Mouse (Mus musculus) ES-CJ7 (cell line): ENCODE results near the gene Gm5447.

Source experiments
- DNase-seq: peaks from one replicate; pipeline ENCODE4 v3.0.0; 2011; ENCODE audit warnings: low read depth, low spot score

The Gm5447 gene

DNA sequence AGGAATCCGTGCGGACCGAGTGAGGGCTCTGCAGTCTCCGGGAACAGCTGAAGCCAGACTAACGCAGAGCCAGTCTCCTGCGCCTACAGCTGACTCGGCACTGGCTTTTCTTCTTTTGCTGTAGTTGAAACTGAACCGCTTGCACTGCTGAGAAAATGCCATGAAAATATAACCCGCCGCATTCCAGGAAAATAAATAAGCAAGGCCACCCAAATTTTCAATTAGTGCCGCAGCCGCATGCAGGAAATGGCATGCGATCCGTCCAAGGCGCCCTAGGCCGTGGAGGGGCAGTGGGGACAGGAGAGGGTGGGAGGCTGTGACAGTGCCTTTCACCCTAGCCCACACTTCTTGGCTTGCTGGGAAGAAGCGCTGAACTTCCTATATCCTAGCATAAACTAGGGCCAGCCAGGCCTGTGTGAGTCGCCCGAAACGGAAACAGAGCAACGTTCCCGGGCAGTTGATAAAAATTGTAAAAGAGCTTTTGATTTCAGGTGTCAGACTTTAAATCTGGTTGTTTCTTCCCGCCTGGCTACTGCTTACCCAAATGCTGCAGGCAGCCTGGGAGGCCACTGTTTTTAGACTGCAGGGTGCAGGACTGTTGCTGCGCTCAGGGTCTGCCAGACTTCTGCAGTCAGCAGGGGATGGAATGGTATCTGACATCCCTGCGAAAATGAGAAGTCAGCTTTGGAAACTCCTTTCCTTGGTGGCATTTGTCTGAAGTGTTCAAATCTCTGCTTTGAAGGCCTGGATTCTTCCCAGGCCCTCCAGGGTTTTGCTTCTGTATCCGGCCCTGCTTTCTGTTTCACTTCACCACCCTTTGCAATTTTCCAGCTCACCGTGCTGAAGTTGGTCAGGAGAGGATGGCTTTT is 11.8 kb downstream of the Gm5447 start:
- peak; percentile 38 for DNase-seq

- DNase-seq = no peak
Observed at GRCm38 (mm10) chr13:30986934-30987455, 13.0 kb downstream of the Gm5447 start.

DNA sequence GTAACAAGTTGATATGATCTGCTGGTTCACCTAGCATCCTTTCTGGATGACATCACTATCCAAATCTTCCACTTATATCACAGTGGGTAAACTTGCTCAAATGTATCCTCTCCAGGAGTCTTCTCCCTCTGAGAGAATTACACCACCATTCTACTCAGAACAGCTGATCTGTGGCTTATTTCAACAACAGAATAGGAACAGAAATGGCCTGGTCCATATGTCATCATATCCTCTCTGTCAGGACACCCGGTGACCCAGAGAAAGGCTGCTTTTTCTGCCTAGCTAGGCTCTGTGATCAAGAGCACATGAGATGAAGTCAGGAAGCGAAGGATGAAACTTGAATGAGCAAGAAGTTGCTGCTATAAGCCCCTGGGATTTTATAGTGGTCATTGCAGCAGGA is 13.7 kb downstream of the Gm5447 start:
- DNase-seq = no peak

- DNase-seq = no peak
Observed at GRCm38 (mm10) chr13:30989710-30990109, 15.7 kb downstream of the Gm5447 start.

GRCm38 (mm10) chr13:30990233-30990632 is 16.2 kb downstream of the Gm5447 start:
- no peak for DNase-seq

- DNase-seq = peak; percentile 66
Observed at GRCm38 (mm10) chr13:30993819-30994218, 19.8 kb downstream of the Gm5447 start.

- no peak for DNase-seq
Observed at GRCm38 (mm10) chr13:30994249-30994858, 20.4 kb downstream of the Gm5447 start.

GRCm38 (mm10) chr13:30997526-30998253 is 23.7 kb downstream of the Gm5447 start:
- no peak for DNase-seq

- no peak for DNase-seq
Observed at GRCm38 (mm10) chr13:30999799-31000198, 25.8 kb downstream of the Gm5447 start.

- DNase-seq = no peak
Observed at GRCm38 (mm10) chr13:31004458-31004857, 30.5 kb downstream of the Gm5447 start.

DNA sequence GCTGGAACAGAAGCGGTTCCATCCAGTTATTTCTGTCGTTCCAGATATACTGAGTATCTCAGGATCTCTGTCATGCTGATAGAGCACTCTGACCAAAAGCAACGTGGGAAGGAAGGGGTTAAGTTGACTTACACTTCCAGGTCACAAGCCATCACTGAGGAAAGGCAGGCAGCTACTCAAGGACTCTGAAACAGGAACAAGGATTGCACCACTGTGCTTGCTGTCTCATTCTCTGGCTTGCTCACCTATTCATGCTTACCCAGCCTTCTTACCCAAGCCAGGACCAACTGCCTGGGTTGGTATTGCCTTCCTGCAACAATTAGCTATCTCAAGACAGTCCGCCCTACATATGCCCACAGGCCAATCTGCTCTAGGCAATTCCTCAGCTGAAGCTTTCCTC is 31.0 kb downstream of the Gm5447 start:
- DNase-seq = peak; percentile 8

DNA sequence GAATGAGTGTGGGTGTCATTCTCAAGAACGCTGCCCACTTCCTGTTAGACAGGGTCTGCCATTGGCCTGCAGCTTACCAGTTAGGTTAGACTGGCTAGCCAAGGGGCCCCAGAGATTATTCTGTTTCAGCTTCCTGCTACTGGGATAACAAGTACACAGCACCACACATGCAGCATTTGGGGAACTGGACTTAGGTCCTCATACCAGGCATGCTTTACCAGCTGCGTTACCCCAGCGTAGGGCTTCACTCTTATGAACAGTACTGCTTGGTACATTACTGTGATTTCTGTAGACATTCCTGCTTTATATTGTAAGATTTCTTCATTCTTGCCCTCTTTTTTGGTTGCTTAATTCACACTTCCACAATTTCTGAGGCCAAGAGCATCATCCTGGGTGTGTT is 43.5 kb downstream of the Gm5447 start:
- no peak for DNase-seq

DNA sequence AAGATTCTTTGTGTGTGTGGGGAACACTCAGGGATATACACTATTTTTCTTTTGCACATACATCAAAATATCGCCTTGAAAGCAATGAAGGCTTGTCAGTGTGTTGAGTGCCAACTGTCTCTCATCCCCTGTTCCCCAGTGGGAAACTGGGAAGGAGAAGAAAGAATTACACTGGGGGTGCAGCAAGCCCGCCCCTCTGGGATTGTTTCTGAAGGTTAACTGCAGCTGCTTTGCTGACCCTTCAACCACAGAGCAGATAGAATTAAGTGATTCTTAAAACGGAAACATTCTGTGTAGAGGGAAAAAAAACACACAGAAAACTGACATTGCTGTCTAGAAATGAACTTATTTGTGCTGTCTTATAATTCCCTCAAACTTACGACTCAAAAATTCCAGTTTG is 47.5 kb downstream of the Gm5447 start:
- DNase-seq = no peak

DNA sequence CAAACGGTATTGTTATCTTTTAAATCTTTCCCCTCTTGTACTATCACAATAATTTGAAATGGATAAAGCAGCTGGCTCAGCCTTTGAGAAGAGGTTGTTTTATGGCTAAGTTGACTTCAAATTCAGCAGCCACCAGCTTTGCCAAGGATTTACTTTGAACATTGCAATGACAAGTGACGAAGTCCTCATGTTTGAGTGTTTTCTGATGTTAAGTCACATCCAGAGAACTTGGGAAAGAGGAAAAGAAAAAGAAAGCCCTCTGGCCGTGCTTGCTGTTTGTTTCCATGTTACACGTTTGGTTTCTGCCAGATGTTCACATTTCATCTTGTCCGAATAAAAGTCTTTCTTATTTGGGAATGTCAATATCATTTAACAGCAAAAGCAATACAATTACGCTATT is 47.9 kb downstream of the Gm5447 start:
- no peak for DNase-seq

DNA sequence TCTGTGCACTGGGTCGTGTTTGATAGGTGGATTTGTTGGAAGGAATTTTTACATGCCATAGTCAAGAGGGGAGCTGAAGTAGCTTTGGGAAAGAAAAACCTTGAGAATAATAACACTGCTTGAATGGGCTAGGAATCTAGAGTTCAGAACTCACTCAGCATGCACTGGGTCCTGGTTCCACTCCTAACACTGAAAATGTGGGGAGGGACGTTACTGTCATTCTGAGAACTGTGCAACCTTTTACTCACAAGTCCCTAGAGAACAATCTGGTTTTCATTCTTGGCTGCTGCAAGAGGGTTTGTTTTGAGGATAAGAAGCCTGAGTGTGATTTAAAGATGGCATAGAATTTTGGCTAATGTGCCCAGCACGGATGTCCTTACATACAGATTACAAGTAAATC is 49.7 kb downstream of the Gm5447 start:
- DNase-seq = no peak
